ENCODE assay signal across 9 mouse cellular contexts in genomic region chr11:50646148-50646547, GRCm38 (mm10). TPM values are rescaled to one million over a fixed set of nuclear protein-coding genes. Genes with fewer than 3 reads are reported as not detected.
A peak's percentile ranks its signal among the peaks of the same experiment; 100 is the strongest.
DNase-seq lines count a peak whose midpoint lies in the region; ATAC-seq and TF ChIP-seq lines count a peak whose summit lies in the region.
"Had no signal": no experiment of that assay in that cellular context is flagged by ENCODE, and none has a peak within 500 bp of the region (broad histone marks: within the 10 kb centered on the region; RNA-seq: fewer than 3 reads in every experiment).

No protein-coding gene starts in this region.

- 0 out of 2 replicates have a peak overlapping the region, but pooled peaks have one; percentile 10 for H3K27ac ChIP-seq in kidney, embryonic 16.5 days (ENCODE audit: low read length)
- no peak overlapping the region for H3K27ac ChIP-seq in kidney, adult 2 months (ENCODE audit: insufficient read depth, low read depth, low read length)
- no peak overlapping the region for H3K27ac ChIP-seq in limb, embryonic 14.5 days (replicated peaks; ENCODE audit: low read depth, low read length)

- H3K4me2 ChIP-seq in kidney, embryonic 16.5 days (replicated peaks; ENCODE audit: low read depth, low read length) = no peak overlapping the region
- no peak overlapping the region for H3K4me2 ChIP-seq in limb, embryonic 14.5 days (replicated peaks; ENCODE audit: low read depth, low read length, severe bottlenecking)

- H3K9me3 ChIP-seq in kidney, embryonic 16.5 days (ENCODE audit: low read length) = peaks cover 7% of the 10 kb centered on the region; the same call in 1 of the 2 replicates
- H3K9me3 ChIP-seq in limb, embryonic 14.5 days (ENCODE audit: control insufficient read depth, low read length) = 0 out of 2 replicates have a peak, but pooled peaks cover 9% of the 10 kb centered on the region

- no peaks in the 10 kb centered on the region for H3K36me3 ChIP-seq in kidney, embryonic 16.5 days (ENCODE audit: insufficient read depth, low read length)
- H3K36me3 ChIP-seq in kidney, adult 2 months (ENCODE audit: control insufficient read depth, insufficient read depth, low read length) = no peaks in the 10 kb centered on the region
- H3K36me3 ChIP-seq in limb, embryonic 14.5 days (ENCODE audit: control insufficient read depth, insufficient read depth, low read length) = no peaks in the 10 kb centered on the region

- no peak for TF ChIP-seq POLR2A in kidney, adult 2 months (IDR thresholded peaks at IDR 0.05; ENCODE audit: low read depth, low read length)
- TF ChIP-seq POLR2A in limb, embryonic 14.5 days (IDR thresholded peaks at IDR 0.05; ENCODE audit: borderline replicate concordance, extremely low read depth, insufficient read depth, insufficient read length) = no peak

- no peak overlapping the region for H3K9ac ChIP-seq in kidney, embryonic 16.5 days (replicated peaks; ENCODE audit: low read length)
- H3K9ac ChIP-seq in limb, embryonic 14.5 days (ENCODE audit: low read depth, low read length, severe bottlenecking) = no peak overlapping the region

- 67% methylated on average over 4 of the region's 4 CpGs for WGBS in kidney, embryonic 16.5 days
- 66% methylated on average over 4 of the region's 4 CpGs for WGBS in kidney, adult 2 months
- WGBS in limb, embryonic 14.5 days = 34% methylated on average over 4 of the region's 4 CpGs

- H3K27me3 ChIP-seq in kidney, embryonic 16.5 days (ENCODE audit: insufficient read depth, low read length) = no peaks in the 10 kb centered on the region
- no peaks in the 10 kb centered on the region for H3K27me3 ChIP-seq in kidney, adult 2 months (replicated peaks; ENCODE audit: control insufficient read depth, insufficient read depth, low read length)
- no peaks in the 10 kb centered on the region for H3K27me3 ChIP-seq in limb, embryonic 14.5 days (ENCODE audit: control insufficient read depth, insufficient read depth, low read length)

- TF ChIP-seq CTCF in kidney, adult 2 months (conservative IDR thresholded peaks at IDR 0.05; ENCODE audit: insufficient read depth, insufficient read length, low read depth, low read length) = no peak

- no peaks in the 10 kb centered on the region for H3K4me1 ChIP-seq in kidney, embryonic 16.5 days (ENCODE audit: insufficient read depth, low read length)
- no peaks in the 10 kb centered on the region for H3K4me1 ChIP-seq in kidney, adult 2 months (ENCODE audit: control insufficient read depth, insufficient read depth, low read length)
- H3K4me1 ChIP-seq in limb, embryonic 14.5 days (ENCODE audit: control insufficient read depth, insufficient read depth, low read length) = 0 out of 2 replicates have a peak, but pooled peaks cover 7% of the 10 kb centered on the region

- peak; percentile 65; the same call in 1 of the 2 replicates for ATAC-seq in kidney, embryonic 16.5 days (ENCODE audit: low FRiP score, low TSS enrichment)
- peak; percentile 70 for ATAC-seq in limb, embryonic 14.5 days (ENCODE audit: low FRiP score, low read depth)

- DNase-seq in kidney, adult 2 months = no peak
- DNase-seq in A20 (ENCODE audit: low read depth, low spot score) = peak; percentile 69
- DNase-seq in gastrocnemius, postnatal 14 days = peak; percentile 88
- DNase-seq in limb, embryonic 14.5 days (ENCODE audit: low spot score) = peak; percentile 71
- no peak for DNase-seq in thymus, postnatal 14 days
- no peak for DNase-seq in MN1 (ENCODE audit: low spot score)
- no peak for DNase-seq in layer of hippocampus, postnatal 36 days

- intact Hi-C loops in gastrocnemius, postnatal 14 days (cut with DNase I; ENCODE audit: low total_unique reads) = no loop called here

- no peak overlapping the region for H3K4me3 ChIP-seq in kidney, embryonic 16.5 days (ENCODE audit: low read length)
- H3K4me3 ChIP-seq in kidney, adult 2 months (ENCODE audit: insufficient read depth, low read depth, low read length) = no peak overlapping the region
- H3K4me3 ChIP-seq in limb, embryonic 14.5 days (replicated peaks; ENCODE audit: low read length) = no peak overlapping the region

RNA-seq across cellular contexts. Expression of gene Adamts2, which starts 44.3 kb away (rescaled TPM):
- polyA plus RNA-seq in kidney, embryonic 16.5 days (2015; fragmentation: Nextera tagmentation; extraction: Ambion mirVana) = 4.7 and 5.7 TPM in 2 replicates
- polyA plus RNA-seq in kidney, adult 2 months (2012; rRNA removed) = 4.5 and 7.0 TPM in 2 replicates
- 10 to 100 TPM; 19.0 to 26.6 TPM for total RNA-seq in gastrocnemius, postnatal 14 days (2021)
- 34.9 and 38.7 TPM in 2 replicates for polyA plus RNA-seq in limb, embryonic 14.5 days (2012; rRNA removed)
- 18.9 and 19.4 TPM in 2 replicates for polyA plus RNA-seq in limb, embryonic 14.5 days (2014; fragmentation: Nextera tagmentation; extraction: Ambion mirVana)
- 10 to 100 TPM; 15.7 to 15.9 TPM for total RNA-seq in layer of hippocampus, postnatal 36 days (2021)
- total RNA-seq: CH12.LX had no signal

Comparison
In these comparisons a context has a peak if more than half of its experiments do, and no peak if none do; other contexts are left out.
1. DNase-seq: peak in A20 (single experiment), gastrocnemius, postnatal 14 days (single experiment) and limb, embryonic 14.5 days (single experiment); none in kidney, adult 2 months (single experiment), thymus, postnatal 14 days (single experiment), MN1 (single experiment) and layer of hippocampus, postnatal 36 days (0 of 2).